Mouse (Mus musculus) spleen, adult 18-20 months (tissue): Measurements from ENCODE around the gene Nom1.
"Not testable (repeated sequence)": the region's sequence is repeated elsewhere in the genome, so short reads cannot be mapped to it uniquely, and the experiment has no call there.

Experiments used
- DNase-seq, 2 experiments: peaks; one replicate each; pipeline ENCODE4 v3.0.0; 2022; ENCODE audit warnings: mixed read lengths in 2 of 2

Gene Nom1

DNA sequence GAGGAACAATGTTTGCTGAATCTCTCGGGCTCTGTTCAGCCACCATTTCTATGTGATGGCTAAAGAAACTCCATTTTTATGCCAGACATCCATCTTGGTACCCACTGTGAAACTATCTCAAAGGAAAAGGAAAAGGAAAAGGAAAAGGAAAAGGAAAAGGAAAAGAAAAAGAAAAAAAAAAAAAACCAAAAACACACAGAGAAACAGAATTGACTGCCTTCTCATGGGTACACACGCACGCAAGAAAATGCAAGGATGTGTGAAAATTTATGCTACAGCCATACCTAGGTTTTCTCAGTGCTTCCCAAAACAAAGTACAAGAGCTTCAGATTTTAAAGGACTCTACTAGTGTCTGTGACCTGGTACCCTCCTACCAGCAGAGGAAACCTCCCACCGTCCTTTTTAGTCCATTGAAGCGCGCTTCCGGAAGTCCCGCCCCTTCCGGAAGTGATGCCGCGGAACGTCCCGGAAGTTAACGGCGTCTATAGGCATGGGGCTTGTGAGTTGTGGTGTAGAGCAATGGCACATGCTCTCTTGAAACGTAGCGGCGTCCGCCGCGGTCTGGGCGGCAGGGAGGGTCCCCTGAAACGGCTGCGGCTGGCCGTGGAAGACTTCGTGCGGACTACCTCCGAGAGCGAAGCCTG lies at the start of gene Nom1:
Nom1 (plus strand) TSS at position 437 of the 644 bp plus-strand sequence.
- DNase-seq = peak; percentile 78 to 87

DNA sequence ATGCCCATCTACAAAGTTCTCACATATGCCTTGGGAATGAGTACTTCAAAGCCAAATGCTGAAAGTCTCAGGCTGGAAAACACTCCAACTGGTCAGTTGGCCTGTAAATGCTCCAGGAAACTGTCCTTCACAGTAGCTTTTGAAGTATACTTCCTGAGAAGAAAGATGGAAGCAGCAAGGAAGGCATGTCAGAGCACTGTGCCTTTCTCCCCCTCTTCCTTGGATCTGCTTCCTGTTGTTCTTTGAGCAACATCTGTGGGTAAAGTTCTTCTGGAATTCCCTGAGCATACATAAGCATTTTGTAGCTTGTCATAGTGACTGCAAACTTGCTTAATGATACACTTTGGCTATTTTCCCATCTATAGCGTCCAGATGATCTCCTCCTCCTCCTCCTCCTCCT lies 46.9 kb upstream of the Nom1 start:
- no peak for DNase-seq

DNA sequence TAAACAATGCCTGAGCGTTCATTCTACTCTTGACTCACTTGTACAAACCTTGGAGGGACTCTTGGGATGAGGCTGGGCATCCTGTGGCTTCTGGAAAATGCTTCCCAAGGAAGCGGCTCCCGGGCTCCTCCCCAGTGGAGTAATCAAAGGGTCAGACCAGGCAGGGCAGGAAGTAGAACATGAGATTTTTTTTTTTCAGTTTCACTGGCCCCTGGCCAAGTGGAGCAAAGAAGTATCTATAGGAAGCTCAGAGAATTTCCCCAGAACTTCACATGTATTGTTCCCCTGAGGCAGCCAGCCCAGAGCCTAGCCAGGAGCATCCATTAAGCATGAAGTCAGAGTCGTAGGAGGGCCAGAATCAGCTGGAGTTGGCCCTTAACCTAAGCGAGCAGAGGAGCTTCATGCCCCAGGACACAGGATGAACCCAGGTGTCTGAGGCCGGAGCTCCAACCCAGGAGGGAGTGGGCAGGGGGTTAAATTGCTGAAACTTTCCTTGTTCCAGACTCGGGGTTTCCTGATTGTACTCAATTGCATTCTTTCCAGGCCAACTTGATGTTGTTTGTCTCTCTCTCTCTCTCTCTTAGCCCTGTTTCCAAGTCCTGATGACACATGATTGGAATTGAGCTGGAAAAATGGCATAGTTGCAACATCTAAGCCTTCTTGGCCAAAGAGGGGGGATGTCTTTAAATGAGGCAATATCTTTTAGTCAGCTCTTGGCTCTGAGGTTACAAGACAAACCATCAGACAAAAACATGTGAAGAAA lies 46.1 kb upstream of the Nom1 start:
- no peak for DNase-seq

DNA sequence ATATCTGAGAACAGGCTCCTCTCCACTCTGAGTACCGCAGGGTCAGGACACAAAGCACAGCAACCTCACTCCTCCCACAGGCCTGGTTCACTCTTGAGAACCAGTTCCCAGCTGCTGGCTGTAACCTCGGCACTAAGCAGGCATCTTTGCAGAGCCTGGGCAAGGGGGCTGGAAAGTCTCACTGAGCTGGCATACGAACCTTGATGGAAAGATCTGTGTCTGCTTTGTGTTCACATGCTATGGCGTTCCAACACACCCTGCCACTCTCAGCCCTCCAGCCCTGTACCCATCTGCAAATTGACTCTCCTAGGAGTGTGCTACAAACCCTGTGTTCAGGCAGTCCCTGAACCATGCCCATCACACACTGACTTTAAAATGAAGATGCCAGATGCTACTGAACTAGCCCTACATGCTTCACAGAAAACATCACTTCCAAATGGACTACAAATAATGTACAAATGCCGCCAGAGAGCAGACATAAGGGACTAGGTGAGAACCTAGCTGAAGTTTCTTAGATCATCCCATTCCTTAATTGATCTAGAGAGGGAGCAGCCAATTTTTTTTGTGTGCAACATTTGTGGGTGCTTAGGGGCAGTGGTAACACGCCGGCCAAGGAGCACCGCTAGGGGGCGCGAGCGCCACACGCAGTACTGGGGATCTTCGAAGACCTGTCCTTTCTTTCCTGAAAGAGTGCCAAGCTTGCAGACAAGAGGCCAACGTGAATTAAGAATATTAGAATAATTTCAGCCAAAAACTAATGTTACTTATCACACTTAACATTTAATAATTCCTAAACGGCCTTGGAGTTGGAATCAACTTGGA lies 45.3 kb upstream of the Nom1 start:
- DNase-seq = peak; percentile 40 to 71

DNA sequence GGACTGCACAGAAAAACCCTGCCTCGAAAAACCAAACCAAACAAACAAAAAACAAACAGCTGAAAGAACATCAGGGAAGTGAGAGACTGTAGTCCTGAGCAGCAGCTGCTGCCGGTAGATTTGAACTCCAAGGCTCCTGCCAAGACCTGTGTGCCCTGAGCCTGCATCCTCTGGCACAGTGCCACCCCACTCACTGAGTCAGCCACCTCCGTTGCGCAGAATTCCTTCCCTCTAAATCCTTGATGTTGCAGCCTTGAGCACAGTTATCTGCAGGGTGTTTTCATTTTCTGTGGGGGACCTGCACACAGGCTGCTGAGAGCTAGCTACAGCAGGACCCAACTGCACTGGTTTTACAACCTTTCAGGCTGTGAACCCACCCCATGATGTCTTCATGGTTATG lies 36.0 kb upstream of the Nom1 start:
- DNase-seq = no peak

DNA sequence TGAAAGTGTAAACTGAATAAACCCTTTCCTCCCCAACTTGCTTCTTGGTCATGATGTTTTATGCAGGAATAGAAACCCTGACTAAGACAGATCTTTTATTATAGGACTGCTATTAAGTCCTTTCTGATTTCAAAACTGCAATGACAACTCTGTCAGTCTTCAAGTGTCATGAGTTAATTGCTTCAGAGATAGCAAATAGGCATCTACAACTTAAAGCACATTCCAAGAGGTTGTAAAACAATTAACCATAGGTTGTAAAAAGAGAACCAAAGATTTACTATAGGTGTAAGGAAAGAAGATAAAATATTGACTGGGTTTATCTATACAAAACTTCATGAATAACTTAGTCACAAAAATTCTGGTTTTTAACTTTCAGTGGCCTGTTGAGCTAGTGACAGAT lies 23.6 kb upstream of the Nom1 start:
- DNase-seq = no peak

DNA sequence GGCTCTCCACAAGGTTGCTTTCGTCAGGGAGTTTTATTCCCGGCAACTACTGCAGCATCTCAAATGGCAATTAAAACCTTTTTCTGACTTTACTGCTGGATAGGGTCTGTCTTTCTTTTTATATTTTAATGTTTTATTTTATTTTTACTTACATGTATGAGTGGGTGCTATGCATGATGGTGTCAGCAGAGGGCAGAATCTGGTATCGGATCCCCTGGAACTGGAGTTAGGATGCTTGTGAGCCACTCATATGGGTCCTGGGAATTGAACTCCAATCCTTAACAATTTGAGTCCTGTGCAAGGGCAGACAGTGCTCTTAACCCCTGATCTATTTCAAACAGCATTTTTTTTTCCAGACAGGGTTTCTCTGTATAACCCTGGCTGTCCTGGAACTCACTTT lies 21.4 kb upstream of the Nom1 start:
- DNase-seq = no peak

DNA sequence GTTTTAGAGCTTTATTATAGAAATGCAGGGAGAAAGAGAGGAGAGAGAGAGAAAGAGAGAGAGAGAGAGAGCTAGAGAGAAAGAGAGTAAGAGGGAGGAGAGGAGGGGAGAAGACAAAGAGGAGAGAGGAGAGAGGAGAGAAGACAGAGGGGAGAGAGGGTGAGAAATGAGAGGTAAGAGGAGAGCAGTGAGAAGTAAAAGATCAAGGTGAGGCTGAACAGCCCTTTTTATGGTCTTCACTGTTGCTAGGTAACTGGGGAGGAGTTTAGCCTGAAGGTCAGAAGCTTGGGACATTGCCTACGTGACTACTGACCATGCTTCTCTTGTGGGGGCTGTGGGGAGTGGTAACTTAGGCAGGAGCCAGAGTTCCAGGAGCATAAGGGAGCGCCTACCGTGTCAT lies 11.1 kb upstream of the Nom1 start:
- DNase-seq = not testable (repeated sequence)

DNA sequence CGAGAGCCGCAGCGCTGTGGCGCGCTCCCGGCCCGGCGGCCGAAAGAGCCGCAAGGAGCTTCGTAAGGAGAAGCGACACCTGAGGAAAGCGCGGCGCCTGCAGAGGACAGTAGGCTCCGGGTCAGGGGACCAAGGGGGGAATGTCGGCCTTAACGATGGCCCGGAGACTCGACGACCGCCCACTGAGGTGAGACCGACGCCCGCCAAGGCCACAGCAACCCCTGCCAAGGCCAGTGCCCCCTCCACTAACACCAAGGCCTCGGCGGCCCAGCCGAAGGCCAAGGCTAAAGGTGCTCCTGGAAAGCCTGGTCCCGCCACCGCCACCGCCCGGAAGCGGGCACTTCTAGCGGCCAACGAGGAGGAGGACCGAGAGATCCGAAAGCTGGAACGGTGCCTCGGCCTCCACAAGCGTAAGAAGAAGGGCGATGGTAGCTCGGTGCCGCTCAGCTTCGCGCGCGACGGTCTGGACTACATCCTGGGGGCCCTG lies 451 bp downstream of the Nom1 start:
- no peak for DNase-seq

DNA sequence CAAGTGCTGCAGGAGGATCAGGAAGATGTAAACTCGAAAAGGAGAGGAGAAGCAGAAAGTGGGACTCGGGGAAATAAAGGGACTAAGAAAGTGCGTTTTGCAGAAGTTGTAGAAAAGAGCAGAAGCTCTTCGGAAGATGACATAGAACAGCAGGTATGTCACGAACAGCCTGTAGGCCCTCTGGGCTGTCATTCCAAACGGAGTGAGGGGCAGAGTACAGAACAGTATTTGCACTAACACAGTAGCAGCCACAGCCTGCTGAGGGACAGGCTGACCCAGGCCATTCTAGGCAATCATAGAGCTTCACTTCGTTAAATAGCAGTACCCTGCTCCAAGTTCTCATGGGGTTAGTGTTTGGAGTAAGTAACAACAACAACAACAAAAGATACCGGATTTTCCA lies 1.0 kb downstream of the Nom1 start:
- DNase-seq = no peak

DNA sequence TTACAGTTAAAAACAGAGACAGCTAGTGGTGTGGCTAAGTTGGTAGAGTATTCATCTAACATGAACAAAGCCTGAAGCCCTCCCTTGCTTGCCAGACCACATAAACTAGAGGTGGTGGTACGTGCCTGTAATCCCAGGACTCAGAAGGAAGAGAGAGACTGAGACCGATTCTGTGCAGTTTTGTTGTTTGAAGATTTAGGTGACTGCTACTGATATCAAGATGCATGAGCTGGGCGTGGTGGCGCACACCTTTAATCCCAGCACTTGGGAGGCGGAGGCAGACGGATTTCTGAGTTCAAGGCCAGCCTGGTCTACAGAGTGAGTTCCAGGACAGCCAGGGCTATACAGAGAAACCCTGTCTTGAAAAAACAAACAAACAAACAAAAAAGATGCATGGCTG lies 2.3 kb downstream of the Nom1 start:
- DNase-seq = not testable (repeated sequence)

DNA sequence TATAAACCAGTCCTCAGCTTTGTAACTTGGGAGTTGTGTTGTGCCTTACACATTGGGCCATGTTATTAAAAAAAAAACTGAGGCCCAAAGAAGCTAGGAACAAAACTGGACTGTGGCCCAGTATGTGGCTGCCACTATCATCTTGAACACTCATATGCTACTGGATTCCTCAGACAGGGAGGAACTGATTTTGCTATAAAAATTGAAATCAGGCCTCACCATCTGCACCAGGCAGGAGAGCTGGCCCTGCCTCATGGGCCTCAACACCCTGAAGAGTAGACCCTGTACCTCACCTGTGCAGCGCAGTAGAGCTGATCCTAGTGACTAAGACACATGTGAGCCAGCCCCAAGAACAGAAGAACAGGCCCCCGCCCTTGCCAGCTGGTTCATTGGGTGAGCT lies 10.8 kb downstream of the Nom1 start:
- no peak for DNase-seq

DNA sequence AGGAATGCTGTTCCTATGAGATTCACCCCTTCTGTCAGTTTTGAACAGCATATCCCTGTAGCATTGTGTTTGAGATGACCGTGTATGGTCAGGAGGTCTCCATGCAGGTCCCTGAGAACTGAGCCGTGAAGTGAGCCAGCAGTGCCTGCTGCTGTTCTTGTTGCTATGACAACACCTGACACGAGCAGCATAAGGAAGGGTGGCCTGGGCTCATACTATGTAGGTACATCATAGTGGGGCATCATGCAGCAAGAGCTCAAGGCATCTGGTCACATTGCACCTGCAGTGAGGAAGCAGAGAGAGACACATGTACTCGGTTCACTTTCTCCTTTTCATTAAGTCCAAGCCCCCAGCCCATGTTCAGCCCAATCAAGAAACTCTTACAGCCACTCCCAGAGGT lies 17.9 kb downstream of the Nom1 start:
- no peak for DNase-seq

DNA sequence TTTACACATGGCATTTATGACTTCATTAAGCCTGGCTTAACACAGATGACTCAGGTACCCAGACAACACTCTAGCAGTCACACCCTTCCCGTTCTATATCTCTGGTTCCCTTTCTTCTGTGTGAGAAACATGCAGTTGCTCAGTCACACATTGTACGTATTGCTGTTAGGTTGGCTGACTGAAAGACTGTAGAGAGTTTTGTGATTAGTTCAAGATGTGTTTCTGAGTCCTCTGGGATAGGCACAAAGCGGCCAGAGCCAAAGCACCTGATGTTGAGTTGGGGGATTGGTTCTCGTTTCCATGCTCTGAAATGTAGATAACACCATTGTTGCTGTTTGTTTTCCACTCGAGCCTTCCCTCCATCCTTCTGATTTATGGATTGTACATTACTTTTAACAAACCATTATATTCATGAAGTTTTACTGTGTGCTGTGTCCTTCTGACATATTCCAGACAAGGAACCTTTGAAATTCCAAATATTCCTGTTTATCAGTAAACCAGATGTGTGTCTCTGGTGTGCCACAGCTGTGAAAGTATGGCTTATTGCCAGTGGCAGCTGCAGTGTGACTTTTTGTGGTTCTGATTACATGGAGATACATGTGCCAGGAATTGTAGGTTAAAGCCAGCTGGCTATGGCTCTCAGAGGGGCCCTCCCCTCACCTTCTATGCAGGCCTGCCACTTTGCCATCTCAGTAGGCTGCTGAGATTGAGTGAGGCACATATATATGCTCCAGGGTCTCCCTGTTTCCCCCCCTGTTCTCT lies 22.6 kb downstream of the Nom1 start:
- no peak for DNase-seq

DNA sequence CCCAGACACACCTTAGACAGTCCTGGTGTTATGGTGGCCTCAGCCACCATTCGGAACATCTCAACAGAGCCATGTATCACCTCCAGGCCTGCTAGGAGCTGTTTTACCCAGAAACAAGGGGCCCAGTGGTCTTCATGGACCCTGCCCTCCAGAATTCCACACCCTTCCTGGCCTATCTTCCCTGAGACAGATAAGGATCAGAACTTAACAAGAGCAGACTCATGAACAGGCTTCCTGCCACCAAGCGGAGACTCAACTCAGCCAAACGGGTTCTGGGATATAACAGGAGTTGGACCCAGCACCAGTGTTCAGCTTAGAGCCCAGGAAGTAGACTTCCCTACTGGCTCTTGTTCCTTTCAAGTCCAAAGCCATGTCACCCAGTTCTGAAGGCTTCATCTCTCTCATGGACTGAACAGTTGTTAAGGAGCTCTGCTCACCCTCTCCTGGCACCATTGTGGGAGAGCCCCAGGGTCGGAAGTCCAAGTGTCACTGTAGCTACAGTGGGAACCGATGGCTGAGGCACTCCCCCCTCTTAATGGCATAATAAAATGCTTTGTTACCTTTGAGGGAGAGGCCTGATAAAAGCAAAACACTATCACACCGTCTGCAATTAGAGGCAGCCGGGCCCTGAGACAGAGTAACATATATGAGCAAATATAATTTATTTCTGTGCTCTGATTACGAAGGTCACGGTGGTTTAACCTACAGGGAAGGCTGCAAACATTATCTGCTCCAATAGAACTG lies 28.7 kb downstream of the Nom1 start:
- no peak for DNase-seq

DNA sequence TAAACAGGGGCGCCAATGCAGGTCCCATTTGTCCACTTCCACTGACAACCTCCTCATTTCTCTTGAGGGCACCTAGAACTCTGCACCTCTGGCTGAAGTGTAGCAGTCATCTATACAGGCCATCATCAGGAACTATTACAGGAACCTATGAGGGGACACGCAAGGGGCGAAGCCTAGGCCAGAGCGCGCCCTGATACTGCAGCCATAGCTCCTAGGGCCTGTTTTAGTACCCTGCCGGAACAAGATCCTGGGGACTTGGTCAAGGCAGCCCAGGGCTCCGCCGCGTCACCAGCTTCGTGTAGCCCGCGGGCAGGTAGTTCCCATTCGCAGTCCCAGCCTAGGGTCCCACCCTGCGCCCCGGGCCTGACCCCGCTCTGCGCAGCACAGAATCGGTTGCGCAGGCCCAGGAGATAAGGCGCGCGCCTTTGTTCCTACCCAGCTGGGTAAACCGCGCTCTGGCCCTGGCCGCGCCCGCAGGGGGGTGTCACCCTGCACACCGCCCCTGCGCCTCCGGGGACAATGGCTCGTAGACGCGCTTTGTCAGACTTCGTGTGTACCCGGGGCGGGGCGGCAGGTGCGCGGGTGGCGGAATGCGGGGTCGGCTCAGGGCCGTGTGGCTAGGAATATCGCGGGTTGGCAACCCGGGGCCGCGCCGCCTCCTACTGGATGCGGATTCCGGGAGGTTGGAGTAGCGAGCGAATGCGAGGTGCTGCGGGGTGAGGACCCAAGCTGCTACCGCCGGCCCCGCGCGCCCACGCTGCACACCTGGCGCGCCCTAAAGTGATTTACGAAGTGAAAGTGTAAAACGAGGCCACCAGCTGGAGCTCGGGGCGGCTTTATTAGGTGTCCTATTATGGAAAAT lies 33.3 kb downstream of the Nom1 start:
- no peak for DNase-seq

DNA sequence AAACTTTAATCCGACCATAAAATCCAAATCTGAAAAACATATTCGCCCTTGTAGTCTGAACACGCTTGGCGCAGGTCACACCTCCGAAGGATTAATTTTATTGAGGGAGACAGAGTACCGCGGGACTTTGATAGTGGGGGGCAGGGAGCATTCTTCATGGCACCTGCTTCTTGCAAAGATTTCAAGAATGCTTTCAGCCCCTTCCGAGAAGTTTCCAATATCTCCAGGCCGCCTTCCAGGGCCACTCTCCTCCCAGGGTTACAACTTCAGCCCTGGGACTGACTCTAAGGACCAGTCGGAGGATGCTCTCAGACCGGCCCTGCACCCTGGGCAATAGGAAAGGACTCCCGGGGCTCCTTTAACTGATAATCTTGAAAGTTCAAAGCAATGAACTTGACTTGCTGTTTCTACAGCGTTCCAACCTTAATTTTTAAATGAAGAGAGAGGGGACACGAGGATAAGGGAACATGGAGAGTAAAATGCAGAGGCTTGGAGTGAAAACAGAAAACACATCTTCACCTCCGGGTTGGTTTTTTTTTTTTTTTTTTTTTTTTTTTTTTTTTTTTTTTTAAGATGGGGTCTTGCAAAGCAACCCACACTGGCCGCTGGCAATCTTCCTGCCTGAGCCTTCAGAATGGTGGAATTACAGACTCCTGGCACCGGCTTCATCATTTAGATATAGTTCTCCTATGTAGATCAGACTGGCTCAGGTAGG lies 34.0 kb downstream of the Nom1 start:
- DNase-seq = no peak

DNA sequence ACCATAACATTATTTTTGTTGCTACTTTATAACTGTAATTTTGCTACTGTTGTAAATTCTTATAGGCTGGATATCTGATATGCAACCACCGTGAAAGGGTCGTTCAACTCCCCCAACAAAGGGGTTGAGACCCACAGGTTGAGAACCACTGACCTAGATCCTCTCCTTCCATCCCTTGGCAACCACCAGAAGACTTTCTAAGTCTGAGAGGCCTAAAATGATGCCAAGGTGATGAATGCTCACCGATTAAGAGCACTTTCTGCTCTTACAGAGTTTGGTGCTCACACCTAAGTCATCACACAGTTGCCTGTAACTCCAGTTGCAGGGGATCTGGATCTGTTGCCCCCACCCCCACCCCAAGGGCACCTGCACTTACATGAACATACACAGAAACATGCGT lies 35.0 kb downstream of the Nom1 start:
- DNase-seq = no peak

DNA sequence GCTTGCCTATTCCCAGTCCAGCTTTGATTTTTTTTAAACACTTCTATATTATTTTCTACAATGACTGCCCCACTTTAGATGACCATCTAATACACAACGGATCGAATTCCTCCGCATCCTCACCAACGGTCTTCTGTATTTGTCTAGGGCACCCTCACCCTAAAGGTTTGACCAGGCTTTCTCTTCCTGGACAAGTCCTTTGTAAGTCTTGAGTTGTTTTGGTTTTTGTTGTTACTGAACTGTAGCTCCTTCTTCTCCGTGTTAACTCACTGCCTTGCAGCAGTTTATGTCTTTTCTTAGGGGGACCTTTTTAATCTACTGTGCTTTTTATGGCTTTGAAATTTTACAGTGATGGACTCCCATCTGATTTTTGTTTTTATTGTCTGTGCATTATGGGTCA lies 35.8 kb downstream of the Nom1 start:
- DNase-seq = no peak

DNA sequence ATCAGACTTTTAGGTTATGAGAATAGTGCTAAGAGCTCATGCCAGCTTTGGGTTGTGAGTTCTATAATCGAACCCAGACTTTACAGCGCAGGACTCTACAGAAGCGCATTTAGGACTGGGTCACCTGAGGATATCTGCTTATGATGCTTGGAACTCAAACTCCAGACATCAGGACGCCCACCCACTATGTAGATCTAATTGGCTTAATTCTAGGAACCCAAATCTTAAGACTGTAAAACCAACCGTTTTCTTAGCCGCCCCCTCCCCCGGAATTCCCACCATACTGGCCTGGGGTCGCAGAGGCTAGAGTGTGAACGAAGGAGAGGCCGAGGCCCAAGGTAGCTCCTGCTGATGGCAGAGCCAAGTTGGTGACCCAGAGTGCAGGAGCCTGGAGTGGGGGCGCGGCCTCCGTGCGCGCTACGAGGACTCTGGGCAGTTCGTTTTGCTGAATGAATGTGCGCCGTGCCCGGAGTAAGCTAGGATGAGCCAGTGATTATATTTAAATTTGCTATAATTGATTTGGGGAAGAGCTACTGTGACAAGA lies 36.5 kb downstream of the Nom1 start:
- no peak for DNase-seq
